Mouse (Mus musculus): ENCODE results near the gene Nup153.

Nup153 gene

DNA sequence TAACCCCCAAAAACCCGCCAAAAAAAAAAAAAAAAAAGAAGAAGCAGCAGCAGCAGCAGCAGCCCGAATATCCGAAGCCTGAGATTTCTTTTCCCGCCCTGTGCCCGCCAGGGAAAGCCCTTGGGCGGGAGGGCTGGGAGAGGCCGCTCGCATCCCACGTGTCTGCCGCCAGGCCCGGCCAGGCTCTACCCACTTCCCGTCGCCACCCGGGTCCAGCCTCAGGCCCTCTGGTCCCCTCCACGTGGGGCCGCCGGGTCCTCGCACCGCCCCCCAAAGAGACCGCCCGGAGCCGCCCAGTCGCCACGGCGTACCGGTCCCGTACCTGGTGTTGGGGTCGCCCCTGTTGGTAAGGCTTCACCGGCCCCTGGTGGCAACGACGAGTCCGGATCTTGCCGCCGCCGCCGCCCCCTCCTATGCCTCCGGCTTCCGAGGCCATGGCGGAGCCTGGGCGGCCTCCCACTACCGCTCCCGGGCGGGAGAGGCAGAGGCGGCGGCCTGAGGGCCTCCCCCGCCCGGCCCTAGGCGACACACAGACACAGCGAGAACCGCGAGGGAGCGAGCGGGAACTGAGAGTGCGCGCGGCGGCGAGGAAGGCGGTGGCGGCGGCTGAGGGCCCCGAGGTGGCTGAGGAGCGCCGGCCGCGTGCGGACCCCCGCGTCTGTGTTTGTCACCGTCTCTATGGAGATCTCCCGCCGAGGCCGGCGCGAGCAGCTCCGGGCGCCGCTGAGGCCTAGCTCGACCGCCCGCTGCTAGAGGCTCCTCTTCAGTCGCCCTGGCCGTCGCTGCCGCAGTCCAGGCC is 503 bp downstream of the Nup153 start:
- no peak for DNase-seq

DNA sequence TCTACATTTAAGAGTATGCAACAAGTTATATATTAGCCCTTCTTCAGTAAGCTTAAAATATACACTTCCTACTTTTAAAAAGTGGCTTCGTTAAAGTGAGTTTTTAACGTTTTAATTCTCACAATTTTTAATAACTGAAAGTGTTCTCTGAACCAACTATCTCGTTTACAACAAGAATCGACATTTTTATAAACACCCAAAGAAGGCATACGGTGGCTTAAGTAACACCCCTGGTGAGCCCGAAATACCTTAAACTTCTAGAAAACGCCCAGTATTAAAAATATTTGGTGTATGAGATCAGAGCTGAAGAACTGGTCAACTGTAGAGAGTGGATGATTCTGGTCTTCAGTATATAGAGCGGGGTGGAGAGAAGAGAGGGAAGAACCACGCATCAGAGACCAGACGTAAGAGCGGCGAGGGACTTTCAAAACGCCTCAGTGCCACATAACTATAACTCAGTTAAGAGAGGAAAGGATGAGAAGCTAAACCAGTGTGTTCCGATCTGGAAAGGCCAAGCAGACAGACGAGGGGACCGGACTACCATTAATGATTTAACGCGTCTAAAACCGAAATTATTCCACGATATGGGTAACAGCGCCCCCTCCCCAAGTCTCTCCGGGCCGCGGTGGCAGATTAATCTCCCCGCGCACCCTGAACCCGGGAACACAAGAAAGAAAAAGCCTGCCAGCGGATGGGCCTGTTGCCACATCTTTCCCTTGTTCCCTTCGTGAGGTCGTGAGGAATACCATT is 1.3 kb downstream of the Nup153 start:
- no peak for DNase-seq

DNA sequence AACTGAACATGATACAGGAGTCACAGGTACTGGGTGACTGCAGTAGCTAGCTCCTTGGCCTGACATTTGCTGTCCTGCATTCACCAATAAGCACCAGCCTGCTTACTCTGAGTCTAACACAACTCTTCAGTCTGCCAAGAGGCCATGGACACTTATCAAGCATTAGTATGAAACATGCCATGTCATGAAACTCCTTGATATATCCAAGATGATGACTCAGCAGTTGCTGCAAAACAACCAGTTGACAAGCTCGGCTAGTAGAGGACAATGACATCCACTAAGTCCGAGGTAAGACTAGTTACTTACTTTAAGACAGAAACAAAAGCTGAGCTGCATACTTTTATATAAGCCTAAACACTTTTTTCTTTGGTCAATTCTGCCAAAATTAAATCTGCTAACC is 2.5 kb downstream of the Nup153 start:
- DNase-seq, result no peak

DNA sequence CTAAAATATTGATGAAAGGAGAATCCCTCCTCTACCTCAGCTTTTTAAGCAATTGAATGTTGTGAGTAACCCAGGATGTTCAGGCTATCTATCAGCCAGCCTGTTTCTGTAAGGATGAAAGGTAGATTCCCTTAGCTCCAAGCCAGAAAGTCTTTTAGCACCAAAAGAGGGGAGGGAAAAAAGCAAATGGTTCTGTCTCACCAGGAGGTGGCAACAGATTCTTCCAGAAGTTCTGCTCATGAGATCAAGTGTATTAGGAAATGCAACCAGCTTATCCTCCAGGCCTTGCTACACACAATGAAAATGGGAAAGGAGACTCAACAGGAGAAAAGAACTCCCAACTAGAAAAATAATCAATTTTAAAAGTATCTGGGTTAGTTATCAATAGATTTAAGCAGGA is 3.4 kb downstream of the Nup153 start:
- DNase-seq, result no peak

DNA sequence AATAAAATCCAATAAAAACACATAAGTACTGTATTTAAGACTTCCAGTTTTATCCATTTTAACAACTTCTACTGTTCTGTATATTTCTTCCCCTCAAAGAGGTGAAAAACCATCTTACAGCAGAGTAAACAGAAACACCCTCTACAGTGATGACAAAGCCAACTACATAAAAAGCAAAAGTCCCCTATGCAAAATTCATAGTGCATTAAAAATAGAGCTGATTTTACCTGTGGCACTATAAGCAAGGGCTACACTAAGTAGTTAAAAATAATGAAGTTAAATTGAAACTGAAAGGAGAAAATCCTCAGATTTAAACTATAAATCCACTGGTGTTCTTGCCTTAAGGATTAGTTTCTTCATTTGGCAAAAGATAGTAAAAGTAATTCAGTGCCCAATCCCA is 6.7 kb downstream of the Nup153 start:
- no peak for DNase-seq

DNA sequence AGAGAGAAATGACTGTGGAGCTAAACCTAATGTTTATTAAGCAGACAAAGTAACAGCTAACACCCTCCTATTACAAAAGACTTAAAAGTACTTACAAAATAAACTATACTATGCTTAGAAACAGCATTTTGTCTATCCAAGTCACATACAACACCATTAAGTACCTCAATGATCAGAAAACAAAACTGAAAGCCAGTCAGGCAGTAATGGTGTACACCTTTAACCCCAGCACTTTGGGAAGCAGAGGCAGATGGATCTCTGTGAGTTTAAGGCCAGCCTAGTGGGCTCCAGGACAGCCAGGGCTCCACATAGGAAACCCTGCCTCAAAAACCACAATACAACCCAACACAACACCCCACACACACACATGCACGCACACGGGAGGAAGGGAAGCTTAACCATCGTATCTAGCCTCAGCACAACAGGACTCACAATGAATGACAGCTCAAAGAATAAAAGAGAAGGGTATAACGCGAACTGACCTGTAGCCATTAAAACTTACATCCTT is 8.8 kb downstream of the Nup153 start:
- no peak for DNase-seq

DNA sequence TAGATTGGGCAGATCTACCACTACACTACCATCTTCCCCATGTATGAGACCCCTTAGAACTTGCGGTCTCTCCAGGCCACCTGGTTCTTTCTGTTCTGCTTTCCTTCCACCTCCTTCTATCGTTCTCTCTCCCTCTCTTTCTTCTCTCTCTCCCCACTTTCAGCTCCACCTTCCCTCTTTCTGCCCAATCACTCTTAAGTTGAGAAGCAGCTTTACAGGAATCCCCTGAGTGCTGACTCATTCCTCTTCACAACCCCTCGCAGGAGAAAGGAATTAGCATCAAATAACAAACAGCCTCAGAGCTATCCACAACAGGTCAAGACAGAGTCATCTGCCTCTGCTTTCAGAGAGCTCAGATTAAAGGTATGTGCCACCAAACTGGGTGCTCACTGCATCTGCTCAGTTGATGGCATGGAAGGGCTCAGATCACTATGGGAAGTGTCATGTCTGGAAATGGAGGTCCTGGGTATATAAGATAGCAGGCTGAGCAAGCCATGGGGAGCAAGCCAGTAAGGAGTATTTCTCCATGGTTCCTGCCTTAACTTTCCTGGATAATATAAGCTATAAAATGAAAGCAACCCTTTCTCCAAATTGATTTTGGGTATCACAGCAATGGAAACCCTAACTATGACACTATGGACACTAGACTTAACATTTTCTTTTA is 11.6 kb downstream of the Nup153 start:
- no peak for DNase-seq

DNA sequence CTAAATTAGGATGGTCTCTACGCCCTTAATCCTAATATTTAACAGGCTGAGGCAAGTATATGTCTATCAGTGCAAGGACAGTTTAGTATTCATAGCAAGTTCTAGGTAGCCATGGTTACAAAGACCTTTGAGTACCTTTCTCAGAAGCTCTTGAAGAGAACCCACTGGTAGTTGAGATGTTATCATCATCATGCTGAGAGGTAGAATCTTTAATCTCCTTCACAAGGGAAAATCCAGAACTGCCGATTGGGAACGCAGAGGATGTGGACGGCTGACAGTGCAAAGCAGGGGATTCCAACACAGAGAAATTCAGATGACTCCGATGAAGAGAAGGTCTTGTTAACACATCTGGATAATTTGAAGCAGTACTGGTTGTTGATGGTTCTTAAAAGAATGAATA is 14.3 kb downstream of the Nup153 start:
- no peak for DNase-seq

DNA sequence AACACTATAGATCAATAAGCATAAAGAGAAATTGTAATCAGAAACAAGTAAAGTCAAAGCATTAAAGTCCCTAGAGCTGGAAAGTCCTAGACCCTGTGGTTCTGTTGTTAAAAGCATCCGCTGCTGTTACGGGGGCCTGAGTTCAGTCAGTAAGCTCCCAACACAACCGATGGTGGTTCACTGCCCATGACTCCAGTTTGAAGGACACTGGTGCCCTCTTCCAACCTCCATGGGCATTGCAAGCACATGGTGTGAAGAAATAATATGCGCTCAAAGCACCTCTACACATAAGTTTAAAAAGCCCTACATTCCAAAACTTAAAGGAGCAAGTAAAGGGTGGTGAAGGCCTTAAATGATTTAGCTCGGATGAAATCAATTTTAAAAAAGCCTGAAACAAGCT is 24.6 kb downstream of the Nup153 start:
- DNase-seq, result peak; percentile 35

DNA sequence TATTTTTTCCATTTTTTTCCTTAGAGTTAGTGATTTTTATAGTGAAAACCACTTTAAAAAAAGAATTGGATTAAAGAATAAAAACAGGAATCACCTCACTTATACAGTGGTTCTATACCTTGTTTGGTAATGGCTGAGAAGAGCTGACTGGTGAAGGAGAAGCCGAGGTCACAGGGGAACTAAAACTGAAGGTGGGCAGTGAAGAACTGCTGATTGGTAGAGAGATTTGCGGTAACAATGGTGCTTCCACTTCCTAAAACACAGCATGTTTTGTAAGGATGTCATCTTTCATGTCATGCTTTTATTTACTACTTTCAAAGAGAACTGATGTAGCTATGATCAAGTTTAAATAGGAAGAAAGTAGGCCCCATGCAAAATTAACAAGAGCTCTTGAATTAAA is 26.3 kb downstream of the Nup153 start:
- no peak for DNase-seq

DNA sequence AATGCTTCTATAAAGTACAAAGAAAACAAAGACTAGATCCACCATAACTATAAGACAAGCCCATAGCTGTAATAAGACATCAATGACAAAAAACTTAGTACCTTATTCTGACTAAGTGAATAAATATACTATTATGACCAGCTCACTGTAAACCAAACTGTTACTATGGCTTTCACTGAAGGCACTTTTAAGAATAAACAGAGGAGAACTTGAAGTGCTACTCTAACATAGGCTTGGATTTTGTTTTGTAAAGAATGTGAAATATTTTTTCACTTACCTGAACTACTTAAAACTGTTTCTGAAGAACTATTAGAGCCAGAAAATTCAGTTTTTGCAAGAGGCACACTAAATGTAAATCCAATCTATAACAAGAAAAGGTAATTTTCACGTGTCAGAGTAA is 28.4 kb downstream of the Nup153 start:
- DNase-seq, result no peak

DNA sequence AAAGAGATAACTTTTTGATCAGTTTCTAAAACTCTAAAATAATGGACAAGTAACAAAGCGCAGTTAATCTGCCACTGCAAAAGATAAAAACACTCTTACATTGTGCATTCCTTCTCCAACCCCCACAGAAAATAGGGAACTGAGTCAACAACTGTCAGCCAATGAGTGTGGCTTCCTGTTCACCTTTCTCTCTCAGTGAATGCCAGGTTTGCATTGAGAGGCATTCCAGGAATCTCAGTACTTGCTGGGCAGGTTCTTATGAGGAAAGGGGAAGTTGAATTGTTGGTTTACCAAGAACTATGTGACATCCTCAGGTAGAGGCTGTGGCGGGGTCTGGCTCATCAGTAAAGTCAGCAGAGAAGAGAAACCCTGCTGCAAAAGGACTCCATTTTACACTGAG is 31.0 kb downstream of the Nup153 start:
- no peak for DNase-seq

DNA sequence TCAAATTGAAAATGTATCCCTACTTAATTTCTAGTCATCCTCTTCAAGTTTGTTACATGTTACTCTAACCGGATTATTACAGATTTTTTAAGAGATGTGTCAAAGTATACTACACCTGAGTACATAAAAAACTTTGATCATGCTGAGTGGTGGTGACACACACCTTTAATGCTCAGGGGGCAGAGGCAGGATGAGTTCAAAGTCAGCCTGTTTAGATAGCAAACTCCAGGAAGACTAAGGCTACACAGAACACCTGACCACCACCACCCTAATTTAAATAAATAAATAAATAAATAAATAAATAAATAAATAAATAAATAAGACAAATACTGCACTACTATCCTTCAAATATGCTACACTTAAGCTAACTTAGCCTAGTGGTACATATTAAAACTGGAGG is 31.8 kb downstream of the Nup153 start:
- DNase-seq, result no peak

DNA sequence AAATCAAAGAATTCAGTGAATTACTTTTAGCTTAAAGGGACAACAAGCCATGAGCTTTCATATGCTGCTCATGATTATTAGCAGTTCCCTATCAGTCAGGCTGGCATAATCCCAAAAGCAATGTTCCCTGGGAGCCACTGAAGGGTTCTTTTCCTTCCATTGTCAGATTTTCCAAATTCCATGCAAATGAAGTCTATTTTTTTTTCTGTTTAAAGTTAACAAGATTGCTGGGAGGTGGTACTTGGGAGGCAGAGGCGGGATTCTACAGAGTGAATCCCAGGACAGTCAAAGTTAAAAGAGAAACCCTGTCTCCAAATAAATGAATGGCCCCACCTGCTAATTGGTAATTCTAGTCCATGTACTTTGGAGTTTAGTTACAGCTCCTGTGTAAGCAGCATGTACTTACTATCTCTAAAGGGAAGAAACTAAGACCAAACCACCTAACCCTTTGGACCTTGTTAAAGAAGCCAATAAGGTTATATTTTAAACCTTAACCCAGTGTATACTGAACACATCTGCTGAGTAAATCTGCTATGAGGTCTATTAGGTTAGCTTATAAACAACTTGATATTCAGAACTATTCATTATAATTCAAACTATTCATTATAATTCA is 32.3 kb downstream of the Nup153 start:
- DNase-seq, result peak; percentile 23

DNA sequence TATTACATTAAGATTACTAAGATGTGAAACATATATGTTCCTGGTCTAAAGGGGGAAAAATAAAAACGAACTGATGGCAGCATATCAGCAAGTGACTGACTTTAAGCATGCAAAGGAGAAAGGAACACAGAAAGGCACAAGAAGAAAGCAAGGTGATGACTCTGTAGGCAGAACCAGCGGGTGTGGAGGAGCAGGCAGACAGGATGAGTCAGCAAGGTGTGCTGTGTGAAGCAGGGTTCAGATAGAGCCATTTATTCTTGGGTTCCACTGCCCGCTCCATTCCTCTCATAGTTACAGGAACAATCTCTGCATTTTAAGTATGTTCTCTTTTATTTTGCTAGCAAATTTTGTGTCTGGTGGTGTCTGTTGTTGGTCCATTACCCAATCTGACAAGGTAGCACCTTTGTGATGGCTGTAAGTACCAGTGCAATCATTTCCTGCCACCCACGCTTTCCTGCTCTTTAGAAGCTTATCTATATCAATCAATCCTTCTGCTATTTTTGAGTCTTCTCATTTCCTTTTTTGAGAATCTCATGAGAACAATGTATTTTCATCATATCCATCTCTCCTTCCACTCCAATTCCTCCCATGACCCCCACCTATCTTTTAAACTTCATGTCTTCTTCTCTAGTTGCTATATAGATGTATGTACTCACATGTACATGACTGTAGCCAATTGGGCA is 37.0 kb downstream of the Nup153 start:
- DNase-seq, result no peak

DNA sequence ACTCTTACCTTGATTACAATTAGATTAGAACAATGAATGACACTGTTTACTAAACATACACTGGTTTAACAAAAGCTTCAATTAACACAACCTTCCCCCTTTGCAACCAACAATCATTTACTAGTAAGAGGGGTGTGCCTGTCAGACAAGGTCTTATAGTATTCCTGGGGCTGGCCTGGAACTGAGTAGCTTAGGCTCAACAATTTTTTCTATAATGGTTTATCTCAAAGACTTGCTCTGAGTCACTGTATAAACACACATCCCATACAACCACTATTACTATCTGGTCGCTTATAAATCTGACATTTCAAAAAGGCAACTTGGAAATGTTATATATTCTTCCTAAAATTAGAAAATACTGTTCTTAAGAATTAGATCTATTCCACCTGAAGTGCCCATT is 44.4 kb downstream of the Nup153 start:
- no peak for DNase-seq

DNA sequence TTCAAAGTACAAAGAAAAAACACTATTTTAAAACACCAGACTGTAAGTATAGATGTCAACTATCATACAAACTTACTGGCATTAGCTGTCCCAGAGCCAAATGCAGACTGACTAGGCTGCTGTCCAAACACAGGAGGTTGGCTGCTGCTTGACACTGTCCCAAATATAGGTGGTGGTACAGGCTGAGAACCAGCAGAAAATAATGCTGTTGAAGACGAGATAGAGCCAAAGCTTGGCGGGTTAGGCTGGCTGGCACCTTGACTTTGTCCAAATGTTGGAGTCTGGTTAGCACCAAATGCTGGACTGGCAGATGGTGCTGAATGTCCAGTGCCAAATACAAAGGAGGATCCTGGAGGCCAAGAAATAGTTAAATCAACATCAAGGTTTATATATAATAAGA is 44.8 kb downstream of the Nup153 start:
- DNase-seq, result no peak

DNA sequence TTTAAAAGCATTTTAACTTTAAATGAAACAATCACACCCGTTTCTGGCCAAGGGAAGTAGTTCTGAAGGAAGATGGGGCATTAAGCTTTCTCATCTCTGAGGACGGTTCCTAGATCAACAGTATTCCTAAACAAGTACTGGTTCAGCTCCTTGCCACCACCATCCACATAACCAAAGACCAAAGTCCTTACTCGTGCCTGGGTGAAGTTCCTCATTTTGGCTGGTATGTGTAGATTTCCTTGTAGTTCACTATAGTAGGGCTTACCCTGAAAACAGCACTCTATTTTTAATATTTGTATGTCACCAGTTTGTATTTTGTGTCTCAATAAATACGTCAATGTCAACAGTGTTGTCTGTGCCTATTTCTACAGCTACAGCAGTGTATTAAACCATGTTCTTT is 50.0 kb downstream of the Nup153 start:
- no peak for DNase-seq

DNA sequence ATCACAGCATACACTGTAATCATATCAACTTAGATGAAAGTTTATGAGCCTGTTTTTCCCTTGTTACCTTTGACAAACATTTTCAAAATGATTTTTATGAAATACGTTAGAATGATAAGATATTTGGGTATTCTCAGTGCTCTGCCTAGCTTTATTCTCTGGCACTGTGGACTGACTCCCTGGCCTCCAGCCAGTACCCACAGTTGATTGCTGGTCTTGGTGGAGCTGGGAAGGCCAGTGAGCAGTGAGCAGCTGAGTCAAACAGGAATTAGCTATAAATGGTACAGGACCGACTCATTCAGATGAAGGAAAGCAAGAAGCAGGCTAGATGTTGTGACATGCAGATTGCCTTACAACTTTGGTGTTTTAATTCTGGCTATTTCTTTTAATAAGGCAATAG is 53.1 kb downstream of the Nup153 start:
- DNase-seq, result no peak

DNA sequence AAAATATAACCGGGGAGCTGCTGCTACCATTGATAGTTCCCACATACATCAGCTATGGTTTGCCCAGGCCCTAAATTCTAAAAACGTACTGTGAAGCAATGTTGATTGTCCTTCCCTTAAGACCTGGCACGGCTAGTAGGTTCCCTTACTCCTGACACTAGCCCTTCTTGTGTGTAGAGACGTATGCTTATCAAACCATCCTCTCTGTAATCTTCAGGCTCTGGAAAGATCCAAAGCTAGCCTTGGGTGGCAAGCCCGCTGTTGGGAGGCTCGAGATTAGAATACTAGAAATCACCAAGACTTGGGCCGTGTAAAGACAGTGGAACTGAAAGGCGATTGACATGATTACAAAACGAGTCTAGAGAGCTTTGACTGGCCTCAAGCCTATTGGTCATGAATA is 57.2 kb downstream of the Nup153 start:
- DNase-seq, result no peak

DNA sequence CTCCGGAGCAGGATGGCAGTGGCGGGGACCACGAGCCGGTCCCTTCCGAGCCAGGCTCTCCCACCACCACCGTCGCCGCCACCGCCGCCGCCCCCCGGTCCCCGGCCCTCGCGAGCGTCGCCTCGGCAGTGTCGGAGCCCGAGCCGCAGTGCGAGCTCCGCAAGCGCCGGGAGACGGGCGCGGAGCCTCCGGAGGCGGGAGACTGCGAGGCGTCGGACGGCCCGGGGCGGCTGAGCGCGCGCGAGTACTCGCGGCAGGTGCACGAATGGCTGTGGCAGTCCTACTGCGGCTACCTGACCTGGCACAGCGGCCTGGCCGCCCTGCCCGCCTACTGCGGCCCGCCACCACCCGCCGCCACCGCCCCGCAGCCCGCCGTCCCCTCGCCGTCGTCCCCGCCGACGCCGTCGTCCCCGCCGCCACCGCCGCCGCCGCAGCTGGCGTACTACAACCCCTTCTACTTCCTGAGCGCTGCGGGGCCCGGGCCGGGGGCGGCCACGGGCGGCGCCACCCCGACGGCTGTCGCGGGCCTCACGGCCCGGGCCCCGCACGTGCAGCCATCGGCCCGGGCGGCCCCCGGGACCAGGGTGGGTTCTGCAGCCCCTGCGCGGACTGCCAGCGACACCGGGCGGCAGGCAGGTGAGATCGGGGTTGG is 58.0 kb downstream of the Nup153 start:
- no peak for DNase-seq

DNA sequence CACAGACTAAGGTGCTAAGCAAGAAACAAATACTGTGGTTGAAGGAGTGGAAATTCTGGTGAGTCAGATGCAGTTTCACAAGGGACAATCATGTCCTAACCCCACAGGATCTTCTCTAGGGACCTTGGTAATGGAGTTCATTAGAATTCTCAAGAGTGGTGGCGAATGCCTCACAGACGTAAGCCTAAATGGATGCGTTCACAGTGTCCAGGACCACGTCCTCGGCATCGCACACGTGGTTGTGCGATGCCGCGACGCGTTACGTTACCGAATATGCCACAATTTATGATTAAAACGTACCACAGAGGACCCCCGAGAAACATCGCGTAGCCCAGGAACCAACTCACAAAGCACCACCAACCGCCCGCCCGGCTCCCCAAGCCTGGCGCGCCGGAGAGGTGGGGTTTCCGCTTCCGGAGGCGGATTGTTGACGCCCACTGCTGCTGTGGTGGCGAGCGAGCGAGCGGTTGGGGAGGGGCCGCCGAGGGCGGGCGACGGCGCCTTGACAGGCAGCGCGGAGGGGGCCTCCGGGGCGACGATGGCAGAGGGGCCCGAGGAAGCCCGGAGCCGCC is 58.6 kb downstream of the Nup153 start, which contains the start of gene Fam8a1:
TSS of gene Fam8a1 (plus strand) at position 475 of the 572 bp plus-strand sequence.
- DNase-seq, result peak; percentile 95
